Mouse (Mus musculus) limb, embryonic 15.5 days (tissue): ENCODE measurements around the gene Cry2. TPM values are rescaled to one million over a fixed set of nuclear protein-coding genes. Genes with fewer than 3 reads are reported as not detected.

Experiments used
- ATAC-seq: fragments of 200-750 bp; cut with Nextera tagmentation; 2 replicates; pipeline ENCODE4 v1.8.0; 2017; ENCODE audit warnings: low read depth, moderate TSS enrichment; ENCODE audit not compliant: insufficient number of reproducible peaks, low FRiP score, low TSS enrichment
- H3K27ac ChIP-seq: fragments of 300-500 bp; sonication (generic); 2 replicates; pipeline ENCODE4 v1.5.1; 2015; ENCODE audit warnings: moderate library complexity, mild to moderate bottlenecking, inconsistent platforms
- H3K27me3 ChIP-seq: fragments of 300-500 bp; sonication (generic); 2 replicates; pipeline ENCODE4 v1.6.1; 2015; ENCODE audit warnings: inconsistent platforms
- H3K36me3 ChIP-seq: fragments of 300-500 bp; sonication (generic); 2 replicates; pipeline ENCODE4 v1.6.1; 2015; ENCODE audit warnings: inconsistent platforms
- H3K4me1 ChIP-seq: fragments of 300-500 bp; sonication (generic); 2 replicates; pipeline ENCODE4 v1.6.1; 2015; ENCODE audit warnings: inconsistent platforms
- H3K4me2 ChIP-seq: fragments of 300-500 bp; sonication (generic); 2 replicates; pipeline ENCODE4 v1.6.1; 2015; ENCODE audit warnings: mild to moderate bottlenecking, inconsistent platforms
- H3K4me3 ChIP-seq: fragments of 300-500 bp; sonication (generic); 2 replicates; pipeline ENCODE4 v1.5.1; 2015; ENCODE audit warnings: mild to moderate bottlenecking, inconsistent platforms
- H3K9ac ChIP-seq: fragments of 300-500 bp; sonication (generic); 2 replicates; pipeline ENCODE4 v1.6.1; 2015; ENCODE audit warnings: inconsistent platforms
- H3K9me3 ChIP-seq: fragments of 300-500 bp; sonication (generic); 2 replicates; pipeline ENCODE4 v1.6.1; 2016; ENCODE audit warnings: inconsistent platforms
- WGBS: fragments of 180-500 bp; shearing (Covaris S2); methylation state at CpG from one replicate; pipeline ENCODE4 v1.1.7; 2015; 5-methylcytosine and 5-hydroxymethylcytosine counted together
- polyA plus RNA-seq: library from polyadenylated mRNA; unstranded; fragments of >200 nt; fragmentation: Nextera tagmentation; extraction: Ambion mirVana; gene quantifications from 2 replicates; pipeline ENCODE4 v1.2.1, GENCODE M21; 2015

The Cry2 gene
- polyA plus RNA-seq, 1 experiment from 2014 or later: 40.3 TPM

GRCm38 (mm10) chr2:92459921-92460707 is 26.3 kb upstream of the Cry2 start, which contains the start of gene Slc35c1:
Gene Slc35c1, minus strand, starts transcription at chr2:92460538.
- H3K27me3 ChIP-seq: peaks cover 23% of the 10 kb centered on the region
- peak within 1 kb of the TSS; percentile 61 for H3K9ac ChIP-seq
- no peaks in the 10 kb centered on the region for H3K9me3 ChIP-seq
- ATAC-seq: no peak
- 0 out of 2 replicates have a peak within 1 kb of the TSS, but pooled peaks have one; percentile 44 for H3K27ac ChIP-seq
- H3K4me1 ChIP-seq: peaks cover 42% of the 10 kb centered on the region
- H3K36me3 ChIP-seq: peaks cover under 1% of the 10 kb centered on the region
- peak within 1 kb of the TSS; percentile 82 for H3K4me3 ChIP-seq
- H3K4me2 ChIP-seq: peak within 1 kb of the TSS; percentile 94
- WGBS: 1% methylated on average over 34 of the region's 34 CpGs

- H3K27ac ChIP-seq: 0 out of 2 replicates have a peak overlapping the region, but pooled peaks have one; percentile 44
- WGBS: under 1% methylated on average over 55 of the region's 55 CpGs
Observed at GRCm38 (mm10) chr2:92459141-92459920, 25.5 kb upstream of the Cry2 start.

GRCm38 (mm10) chr2:92458481-92458880 is 24.6 kb upstream of the Cry2 start:
- Histone ChIP-seq H3K4me1 (peaks cover 42% of the 10 kb centered on the region), H3K4me3 (peak overlapping the region; percentile 82), H3K27ac (no peak overlapping the region), H3K36me3 (peaks cover 17% of the 10 kb centered on the region), H3K4me2 (peak overlapping the region; percentile 94), H3K9ac (peak overlapping the region; percentile 61; the same call in 1 of the 2 replicates), H3K9me3 (no peaks in the 10 kb centered on the region), H3K27me3 (peaks cover 23% of the 10 kb centered on the region)
- 63% methylated on average over 13 of the region's 13 CpGs for WGBS
- no peak for ATAC-seq

More at GRCm38 (mm10) chr2:92459141-92459920, 25.5 kb upstream of the Cry2 start:
- Histone ChIP-seq H3K27me3 (peaks cover 23% of the 10 kb centered on the region), H3K4me3 (peak overlapping the region; percentile 82), H3K36me3 (peaks cover 8% of the 10 kb centered on the region), H3K9ac (peak overlapping the region; percentile 61), H3K4me1 (peaks cover 42% of the 10 kb centered on the region), H3K4me2 (peak overlapping the region; percentile 94), H3K9me3 (no peaks in the 10 kb centered on the region)
- peak; percentile 53; the same call in 1 of the 2 replicates for ATAC-seq

- Histone ChIP-seq H3K4me3 (0 out of 2 replicates have a peak overlapping the region, but pooled peaks have one; percentile 0), H3K36me3 (peaks cover 30% of the 10 kb centered on the region), H3K9me3 (no peaks in the 10 kb centered on the region), H3K9ac (0 out of 2 replicates have a peak overlapping the region, but pooled peaks have one; percentile 18), H3K27me3 (peaks cover 21% of the 10 kb centered on the region), H3K27ac (no peak overlapping the region), H3K4me2 (peak overlapping the region; percentile 29), H3K4me1 (peaks cover 42% of the 10 kb centered on the region)
- no peak for ATAC-seq
- 56% methylated on average over 8 of the region's 8 CpGs for WGBS
Observed at GRCm38 (mm10) chr2:92456970-92457530, 23.2 kb upstream of the Cry2 start.

- no peak overlapping the region for H3K4me3 ChIP-seq
- H3K9me3 ChIP-seq: no peaks in the 10 kb centered on the region
- no peak overlapping the region for H3K4me2 ChIP-seq
- H3K27me3 ChIP-seq: peaks cover 7% of the 10 kb centered on the region
- ATAC-seq: no peak
- H3K9ac ChIP-seq: no peak overlapping the region
- peaks cover 31% of the 10 kb centered on the region for H3K36me3 ChIP-seq
- WGBS: 38% methylated on average over 3 of the region's 3 CpGs
- H3K4me1 ChIP-seq: peaks cover 42% of the 10 kb centered on the region
- H3K27ac ChIP-seq: no peak overlapping the region
Observed at GRCm38 (mm10) chr2:92455704-92456103, 21.9 kb upstream of the Cry2 start.

GRCm38 (mm10) chr2:92454166-92454565 is 20.3 kb upstream of the Cry2 start:
- ATAC-seq: no peak
- WGBS: 92% methylated on average over 11 of the region's 11 CpGs
- Histone ChIP-seq H3K9me3 (no peaks in the 10 kb centered on the region), H3K27me3 (no peaks in the 10 kb centered on the region), H3K4me2 (no peak overlapping the region), H3K27ac (no peak overlapping the region), H3K4me3 (no peak overlapping the region), H3K9ac (no peak overlapping the region), H3K36me3 (peaks cover 31% of the 10 kb centered on the region), H3K4me1 (peaks cover 34% of the 10 kb centered on the region)

GRCm38 (mm10) chr2:92451126-92451525 is 17.3 kb upstream of the Cry2 start:
- Histone ChIP-seq H3K4me1 (peaks cover 9% of the 10 kb centered on the region; the same call in 1 of the 2 replicates), H3K27me3 (no peaks in the 10 kb centered on the region), H3K36me3 (peaks cover 31% of the 10 kb centered on the region), H3K27ac (no peak overlapping the region), H3K4me2 (no peak overlapping the region), H3K9ac (no peak overlapping the region), H3K4me3 (no peak overlapping the region), H3K9me3 (no peaks in the 10 kb centered on the region)
- WGBS: 88% methylated on average over 3 of the region's 3 CpGs
- no peak for ATAC-seq

- 63% methylated on average over 7 of the region's 7 CpGs for WGBS
- no peaks in the 10 kb centered on the region for H3K9me3 ChIP-seq
- no peak overlapping the region for H3K27ac ChIP-seq
- peaks cover 4% of the 10 kb centered on the region; the same call in 1 of the 2 replicates for H3K4me1 ChIP-seq
- no peak overlapping the region for H3K4me3 ChIP-seq
- H3K4me2 ChIP-seq: no peak overlapping the region
- ATAC-seq: no peak
- H3K36me3 ChIP-seq: peaks cover 2% of the 10 kb centered on the region; the same call in 1 of the 2 replicates
- no peak overlapping the region for H3K9ac ChIP-seq
- H3K27me3 ChIP-seq: no peaks in the 10 kb centered on the region
Observed at GRCm38 (mm10) chr2:92447121-92447740, 13.4 kb upstream of the Cry2 start.

- 60% methylated on average over 8 of the region's 8 CpGs for WGBS
- ATAC-seq: no peak
- peaks cover 4% of the 10 kb centered on the region; the same call in 1 of the 2 replicates for H3K4me1 ChIP-seq
- H3K4me2 ChIP-seq: no peak overlapping the region
- no peak overlapping the region for H3K9ac ChIP-seq
- no peak overlapping the region for H3K27ac ChIP-seq
- H3K27me3 ChIP-seq: no peaks in the 10 kb centered on the region
- no peak overlapping the region for H3K4me3 ChIP-seq
- no peaks in the 10 kb centered on the region for H3K9me3 ChIP-seq
- H3K36me3 ChIP-seq: no peaks in the 10 kb centered on the region
Observed at GRCm38 (mm10) chr2:92446656-92447055, 12.8 kb upstream of the Cry2 start.

GRCm38 (mm10) chr2:92445890-92446289 is 12.0 kb upstream of the Cry2 start:
- H3K4me3 ChIP-seq: no peak overlapping the region
- 46% methylated on average over 9 of the region's 9 CpGs for WGBS
- H3K4me2 ChIP-seq: no peak overlapping the region
- no peak overlapping the region for H3K9ac ChIP-seq
- no peaks in the 10 kb centered on the region for H3K9me3 ChIP-seq
- no peaks in the 10 kb centered on the region for H3K36me3 ChIP-seq
- H3K27me3 ChIP-seq: no peaks in the 10 kb centered on the region
- peaks cover 4% of the 10 kb centered on the region; the same call in 1 of the 2 replicates for H3K4me1 ChIP-seq
- ATAC-seq: no peak
- H3K27ac ChIP-seq: no peak overlapping the region

GRCm38 (mm10) chr2:92444376-92444775 is 10.5 kb upstream of the Cry2 start:
- Histone ChIP-seq H3K27me3 (no peaks in the 10 kb centered on the region), H3K4me1 (peaks cover 4% of the 10 kb centered on the region; the same call in 1 of the 2 replicates), H3K4me2 (no peak overlapping the region), H3K4me3 (no peak overlapping the region), H3K9me3 (no peaks in the 10 kb centered on the region), H3K36me3 (no peaks in the 10 kb centered on the region), H3K27ac (no peak overlapping the region), H3K9ac (no peak overlapping the region)
- WGBS: 61% methylated on average over 4 of the region's 4 CpGs
- ATAC-seq: no peak
